Mouse (Mus musculus): ENCODE data around the gene Prss36.

DNA sequence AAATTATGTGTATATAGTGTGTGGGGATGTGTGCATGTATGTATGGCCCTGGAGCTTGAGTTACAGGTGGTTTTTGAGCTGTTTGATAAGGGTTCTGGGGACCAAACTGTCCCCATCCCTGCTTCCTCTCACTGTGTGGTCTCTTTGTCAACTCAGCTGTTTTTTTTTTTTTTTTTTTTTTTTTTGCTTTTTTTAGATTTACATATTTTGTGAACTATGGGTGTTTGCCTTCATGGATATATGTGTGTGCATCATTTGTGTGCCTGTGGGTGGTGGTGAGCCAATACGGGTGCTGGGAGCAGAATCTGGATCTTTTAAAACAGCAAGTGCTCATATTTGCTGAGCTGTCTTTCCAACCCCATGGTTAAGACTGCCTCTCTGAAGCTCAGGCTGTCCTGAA is 42.4 kb upstream of the Prss36 start:
- no peak for TF ChIP-seq POLR2A (IDR thresholded peaks at IDR 0.05; ENCODE audit: extremely low read depth, insufficient read depth, low read length)
- TF ChIP-seq CTCF (IDR thresholded peaks at IDR 0.05; ENCODE audit: low read depth, low read length): no peak
